Mouse (Mus musculus) intestine, postnatal 0 days (tissue): ENCODE results near the gene Atxn1. TPM values are rescaled to one million over a fixed set of nuclear protein-coding genes. Genes with fewer than 3 reads are reported as not detected.

Source experiments
- ATAC-seq: fragments of 200-750 bp; cut with Nextera tagmentation; 2 replicates; pipeline ENCODE4 v1.8.0; 2017; ENCODE audit warnings: mild to moderate bottlenecking, moderate TSS enrichment, moderate library complexity
- H3K27ac ChIP-seq: fragments of 300-500 bp; sonication (generic); 2 replicates; pipeline ENCODE4 v1.5.1; 2014; ENCODE audit warnings: mild to moderate bottlenecking, low read depth, low read length, moderate library complexity
- H3K27me3 ChIP-seq: fragments of 300-500 bp; sonication (generic); replicated peaks from 2 replicates; pipeline ENCODE4 v1.6.1; 2014; ENCODE audit warnings: low read length, mixed read lengths; ENCODE audit not compliant: control insufficient read depth, insufficient read depth
- H3K36me3 ChIP-seq: fragments of 300-500 bp; sonication (generic); 2 replicates; pipeline ENCODE4 v1.6.1; 2014; ENCODE audit warnings: mild to moderate bottlenecking, moderate library complexity; ENCODE audit not compliant: control insufficient read depth, insufficient read depth
- H3K4me1 ChIP-seq: fragments of 300-500 bp; sonication (generic); replicated peaks from 2 replicates; pipeline ENCODE4 v1.6.1; 2014; ENCODE audit warnings: antibody characterized with exemption, low read length, mixed read lengths; ENCODE audit not compliant: control insufficient read depth, insufficient read depth
- H3K4me2 ChIP-seq: fragments of 300-500 bp; sonication (generic); replicated peaks from 2 replicates; pipeline ENCODE4 v1.6.1; 2014; ENCODE audit warnings: low read depth, mild to moderate bottlenecking, moderate library complexity
- H3K4me3 ChIP-seq: fragments of 300-500 bp; sonication (generic); 2 replicates; pipeline ENCODE4 v1.5.1; 2014; ENCODE audit warnings: low read depth, low read length
- H3K9ac ChIP-seq: fragments of 300-500 bp; sonication (generic); 2 replicates; pipeline ENCODE4 v1.6.1; 2014; ENCODE audit warnings: mild to moderate bottlenecking, low read depth, low read length
- H3K9me3 ChIP-seq: fragments of 300-500 bp; sonication (generic); 2 replicates; pipeline ENCODE4 v1.6.1; 2016; ENCODE audit warnings: mixed run types; ENCODE audit not compliant: control insufficient read depth
- CTCF ChIP-seq: sonication (generic); IDR thresholded peaks from 2 replicates; pipeline ENCODE4 v1.5.1; 2016; ENCODE audit warnings: low read depth, mild to moderate bottlenecking, control low read depth, antibody characterized with exemption, moderate library complexity
- WGBS: fragments of 180-500 bp; shearing (Covaris S2); extraction: QIAGEN DNeasy Blood & Tissue Kit; methylation state at CpG from one replicate; pipeline ENCODE4 v1.1.7; 2014; 5-methylcytosine and 5-hydroxymethylcytosine counted together
- polyA plus RNA-seq: library from polyadenylated mRNA; unstranded; fragments of >200 nt; fragmentation: Nextera tagmentation; extraction: Ambion mirVana; gene quantifications from 2 replicates; pipeline ENCODE4 v1.2.1, GENCODE M21; 2015

The Atxn1 gene
- polyA plus RNA-seq, 1 experiment from 2014 or later: 6.1 TPM

GRCm38 (mm10) chr13:45764354-45764753 is 200.5 kb downstream of the Atxn1 start:
- H3K36me3 ChIP-seq: no peaks in the 10 kb centered on the region; the same call in 1 of the 2 replicates
- no peak overlapping the region for H3K9ac ChIP-seq
- no peak overlapping the region for H3K4me3 ChIP-seq
- 85% methylated on average over 5 of the region's 5 CpGs for WGBS
- no peak for ATAC-seq
- no peaks in the 10 kb centered on the region for H3K27me3 ChIP-seq
- no peaks in the 10 kb centered on the region for H3K4me1 ChIP-seq
- no peaks in the 10 kb centered on the region for H3K9me3 ChIP-seq
- H3K27ac ChIP-seq: no peak overlapping the region
- H3K4me2 ChIP-seq: no peak overlapping the region
- TF ChIP-seq CTCF: no peak

GRCm38 (mm10) chr13:45762278-45762677 is 202.5 kb downstream of the Atxn1 start:
- no peak for ATAC-seq
- Histone ChIP-seq H3K9ac (no peak overlapping the region), H3K4me3 (no peak overlapping the region), H3K27me3 (no peaks in the 10 kb centered on the region), H3K36me3 (no peaks in the 10 kb centered on the region), H3K4me1 (no peaks in the 10 kb centered on the region), H3K9me3 (no peaks in the 10 kb centered on the region), H3K27ac (no peak overlapping the region), H3K4me2 (no peak overlapping the region)
- TF ChIP-seq CTCF: no peak
- 72% methylated on average over 7 of the region's 7 CpGs for WGBS

DNA sequence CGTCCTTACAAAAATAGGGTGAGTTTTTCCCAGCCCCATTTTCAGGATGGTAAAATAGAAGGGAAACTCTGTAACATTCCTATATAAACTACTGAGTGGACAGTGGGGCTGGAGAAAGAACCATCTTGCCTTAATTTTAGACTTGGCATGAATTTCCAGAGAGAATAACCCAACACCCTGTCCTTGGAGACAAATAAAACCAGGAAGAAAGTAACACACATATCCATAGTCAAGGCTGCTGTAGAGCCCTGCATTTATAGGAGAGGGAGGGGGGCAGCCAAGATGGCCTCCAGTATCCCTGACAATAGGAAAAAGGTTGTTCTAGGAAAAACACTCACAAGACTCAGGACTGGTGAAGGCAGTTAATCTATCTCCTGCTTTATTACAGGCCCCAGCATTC is 210.3 kb downstream of the Atxn1 start:
- Histone ChIP-seq H3K4me1 (no peaks in the 10 kb centered on the region; the same call in 1 of the 2 replicates), H3K27ac (no peak overlapping the region), H3K4me3 (no peak overlapping the region), H3K36me3 (0 out of 2 replicates have a peak, but pooled peaks cover 3% of the 10 kb centered on the region), H3K4me2 (no peak overlapping the region), H3K27me3 (no peaks in the 10 kb centered on the region), H3K9me3 (no peaks in the 10 kb centered on the region), H3K9ac (no peak overlapping the region)
- ATAC-seq: no peak
- WGBS: 65% methylated on average over 1 of the region's 1 CpGs
- no peak for TF ChIP-seq CTCF

GRCm38 (mm10) chr13:45752498-45752897 is 212.3 kb downstream of the Atxn1 start:
- Histone ChIP-seq H3K4me1 (peaks cover 7% of the 10 kb centered on the region), H3K36me3 (0 out of 2 replicates have a peak, but pooled peaks cover 3% of the 10 kb centered on the region), H3K9ac (no peak overlapping the region), H3K27me3 (no peaks in the 10 kb centered on the region), H3K27ac (no peak overlapping the region), H3K4me3 (no peak overlapping the region), H3K9me3 (no peaks in the 10 kb centered on the region), H3K4me2 (no peak overlapping the region)
- WGBS: 65% methylated on average over 5 of the region's 5 CpGs
- no peak for TF ChIP-seq CTCF
- ATAC-seq: no peak

DNA sequence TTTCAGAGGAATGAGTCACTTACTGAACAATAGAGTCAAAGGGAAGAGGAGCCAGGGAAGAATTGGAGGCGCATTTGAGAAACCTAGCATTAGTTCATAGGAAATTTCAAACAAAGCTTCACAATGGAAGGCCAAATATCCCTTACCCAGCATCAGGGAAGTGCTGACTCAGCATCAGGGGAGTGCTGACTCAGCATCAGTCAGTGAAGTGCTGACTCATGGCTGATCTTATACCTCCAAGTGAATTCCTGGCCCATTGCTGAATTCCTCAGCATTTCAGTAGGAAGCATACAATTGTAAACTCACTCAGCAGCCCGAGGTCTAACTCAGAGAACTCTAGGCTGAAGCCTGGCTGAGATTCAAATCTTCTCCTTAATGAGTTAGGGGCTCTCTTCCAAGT is 213.6 kb downstream of the Atxn1 start:
- Histone ChIP-seq H3K9ac (no peak overlapping the region), H3K27me3 (no peaks in the 10 kb centered on the region), H3K4me2 (no peak overlapping the region), H3K27ac (no peak overlapping the region), H3K4me1 (peaks cover 7% of the 10 kb centered on the region), H3K4me3 (no peak overlapping the region), H3K9me3 (no peaks in the 10 kb centered on the region), H3K36me3 (no peaks in the 10 kb centered on the region)
- no peak for TF ChIP-seq CTCF
- 71% methylated on average over 2 of the region's 2 CpGs for WGBS
- no peak for ATAC-seq

DNA sequence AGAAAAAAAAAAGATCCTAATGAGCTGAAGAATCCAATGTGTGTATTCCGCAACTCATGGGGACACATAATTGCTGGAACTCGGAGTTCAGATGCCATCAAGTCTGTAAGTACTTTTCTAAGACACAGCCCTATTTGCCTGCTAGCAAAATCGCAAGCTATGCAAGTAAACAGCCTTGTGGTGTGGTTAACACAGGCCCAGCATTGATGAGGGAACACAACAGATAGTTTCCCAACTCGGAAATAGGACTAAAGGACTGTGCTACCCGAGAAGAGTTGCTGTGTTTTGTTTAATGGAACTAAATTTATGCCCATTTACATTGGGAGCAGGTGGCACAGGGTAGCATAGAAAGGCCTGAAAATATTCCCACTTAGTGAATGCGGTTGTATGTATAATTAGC is 214.2 kb downstream of the Atxn1 start:
- Histone ChIP-seq H3K9ac (no peak overlapping the region), H3K36me3 (no peaks in the 10 kb centered on the region), H3K4me1 (peaks cover 7% of the 10 kb centered on the region), H3K9me3 (no peaks in the 10 kb centered on the region), H3K4me2 (no peak overlapping the region), H3K27ac (no peak overlapping the region), H3K27me3 (no peaks in the 10 kb centered on the region), H3K4me3 (no peak overlapping the region)
- WGBS: 79% methylated on average over 6 of the region's 6 CpGs
- ATAC-seq: no peak
- no peak for TF ChIP-seq CTCF

DNA sequence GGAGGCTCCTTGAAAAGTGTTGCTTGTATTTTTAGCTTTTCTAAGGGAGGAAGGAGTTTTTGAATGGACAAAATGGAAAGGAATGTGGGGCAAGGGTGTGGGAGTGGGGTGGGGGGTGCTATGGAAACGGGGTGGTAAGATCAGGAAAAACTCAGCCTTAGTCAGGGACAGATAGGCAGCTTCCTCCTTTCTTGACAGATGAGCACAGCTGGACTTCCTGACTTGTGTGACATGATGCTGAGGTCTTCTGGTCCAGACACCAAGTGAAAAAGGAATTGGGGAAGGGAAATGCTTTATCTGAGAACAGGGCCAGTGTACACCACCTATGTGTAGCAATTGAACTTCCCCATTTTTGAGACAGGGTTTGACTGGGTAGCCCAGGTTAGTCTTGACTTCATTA is 214.9 kb downstream of the Atxn1 start:
- no peak for ATAC-seq
- H3K4me1 ChIP-seq: peaks cover 7% of the 10 kb centered on the region
- no peak overlapping the region for H3K9ac ChIP-seq
- H3K36me3 ChIP-seq: no peaks in the 10 kb centered on the region
- H3K27ac ChIP-seq: no peak overlapping the region
- no peaks in the 10 kb centered on the region for H3K27me3 ChIP-seq
- H3K9me3 ChIP-seq: no peaks in the 10 kb centered on the region
- TF ChIP-seq CTCF: no peak
- no peak overlapping the region for H3K4me3 ChIP-seq
- no peak overlapping the region for H3K4me2 ChIP-seq
- 52% methylated on average over 1 of the region's 1 CpGs for WGBS
